Mouse (Mus musculus) cerebellum, postnatal 36 days (tissue): ENCODE results near the gene Rab13.
A peak's percentile ranks its signal among the peaks of the same experiment; 100 is the strongest.
"Not testable (repeated sequence)": the region's sequence is repeated elsewhere in the genome, so short reads cannot be mapped to it uniquely, and the experiment has no call there.

Experiments
- DNase-seq, 2 experiments: peaks; one replicate each; pipeline ENCODE4 v3.0.0; 2021 to 2022; ENCODE audit warnings: mixed read lengths in 2 of 2

Gene Rab13

GRCm38 (mm10) chr3:90231507-90232333 lies 18.2 kb downstream of the Rab13 start, which contains the start of gene Jtb:
Gene Jtb (plus strand): TSS chr3:90231597.
- DNase-seq, result peak; percentile 93 to 94

DNA sequence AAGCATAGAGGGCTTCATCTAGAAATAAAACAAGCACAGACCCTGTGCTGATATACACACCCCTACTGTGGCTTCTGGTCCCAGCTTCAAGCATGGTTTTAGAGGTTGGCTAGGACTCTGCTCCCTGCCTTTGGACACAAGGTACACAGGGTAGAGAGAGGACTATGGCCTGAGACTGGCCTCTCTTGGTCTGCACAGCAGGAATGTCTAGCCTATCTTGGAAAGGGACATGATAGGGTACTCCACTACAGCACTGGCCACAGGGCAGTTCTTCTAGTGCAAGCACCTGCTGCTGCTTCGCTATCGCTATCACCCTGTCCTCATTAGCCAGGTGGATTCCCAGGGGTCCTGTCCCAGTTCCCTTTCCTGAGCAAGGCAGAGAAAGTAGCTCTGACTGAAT lies 27.8 kb downstream of the Rab13 start:
- DNase-seq, result no peak

DNA sequence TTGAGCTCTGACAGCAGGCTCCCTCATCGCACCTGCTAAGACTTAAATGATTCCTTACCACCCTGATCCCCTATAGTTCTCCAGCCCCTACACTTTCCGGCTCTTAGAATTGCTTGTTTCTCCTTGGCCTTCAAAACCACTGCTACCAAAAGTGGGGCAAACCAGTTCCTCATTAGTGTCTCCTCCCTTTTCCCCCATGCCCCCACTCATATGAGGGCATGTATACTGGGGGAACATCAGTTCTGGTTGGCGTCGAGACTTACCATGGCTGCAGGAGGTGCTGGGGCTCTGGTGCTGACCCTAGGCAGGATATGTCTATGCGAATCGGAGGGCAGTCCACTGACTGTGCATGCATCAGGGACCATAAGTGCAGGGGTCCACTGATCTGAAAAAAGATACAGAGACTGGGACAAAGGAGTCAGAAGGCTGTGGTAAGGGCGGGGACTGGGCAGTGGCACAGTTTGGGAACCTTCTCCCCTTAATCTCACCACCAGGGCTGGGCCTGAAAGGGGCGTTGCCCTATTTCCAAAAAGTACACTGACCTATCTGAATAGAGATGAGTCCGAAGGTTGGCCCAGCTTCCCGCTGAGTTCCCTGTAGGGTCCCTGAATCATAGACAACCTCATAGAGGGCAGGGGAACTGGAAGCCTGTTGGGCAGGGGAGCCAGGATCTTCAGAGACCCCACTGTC lies 28.3 kb downstream of the Rab13 start:
- DNase-seq, result no peak

DNA sequence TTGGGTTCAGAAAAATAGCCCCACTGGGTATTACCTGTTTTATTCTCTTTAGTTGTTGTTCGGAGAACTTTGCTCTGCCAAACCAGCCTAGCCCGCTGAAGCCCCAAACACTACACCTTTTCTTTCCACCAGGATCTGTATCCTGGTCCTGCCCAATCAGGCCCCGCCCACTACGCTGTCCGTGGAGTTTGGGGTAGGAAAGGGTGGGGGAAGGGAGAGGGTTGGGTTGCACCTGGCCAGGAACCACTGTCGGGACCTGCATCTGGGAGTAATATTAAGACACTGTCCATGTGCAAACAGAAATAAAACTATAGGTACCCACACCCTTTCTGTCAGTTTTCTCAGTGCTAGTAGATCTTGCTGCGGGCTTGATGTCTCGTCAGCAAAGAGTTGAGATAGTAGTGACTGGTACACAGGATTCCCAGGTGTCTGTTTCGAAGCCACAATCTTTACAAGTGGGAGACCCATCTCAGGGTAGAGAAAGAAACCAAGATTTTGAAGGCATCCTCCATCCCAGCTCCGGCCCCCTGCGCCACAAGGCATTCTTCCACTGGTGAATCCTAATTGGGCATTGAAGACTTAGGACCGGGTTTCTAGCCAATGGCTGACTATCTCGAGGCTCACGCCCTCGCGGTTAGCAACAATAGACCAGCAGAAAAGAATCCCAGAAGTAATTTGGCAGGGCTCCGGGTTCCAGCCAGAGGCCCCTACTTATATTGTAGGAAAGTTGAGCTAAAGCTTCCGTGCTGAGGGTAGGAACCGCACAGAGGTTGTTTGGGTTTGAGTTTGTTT lies 29.7 kb downstream of the Rab13 start, which contains the start of gene Creb3l4:
Gene Creb3l4 (minus strand): TSS at position 529 of the 792 bp plus-strand sequence.
- DNase-seq, result no peak

GRCm38 (mm10) chr3:90245406-90245805 lies 31.9 kb downstream of the Rab13 start:
- DNase-seq, result no peak

DNA sequence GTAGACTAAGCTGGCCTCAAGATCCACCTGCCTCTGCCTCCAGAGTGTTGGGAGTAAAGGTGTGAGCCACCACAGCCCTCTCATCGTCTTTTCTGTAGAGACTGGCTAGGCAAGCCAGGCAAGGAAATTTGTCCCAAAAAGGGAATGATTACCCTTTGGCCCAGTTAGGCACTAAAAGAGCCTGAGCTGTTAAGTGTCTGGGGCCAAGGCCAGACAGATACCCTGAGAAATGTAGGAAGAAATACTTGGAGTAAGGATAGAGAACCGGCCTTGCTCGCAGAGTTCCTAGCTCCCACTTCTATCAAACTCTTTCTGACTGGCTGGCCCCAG lies 34.1 kb downstream of the Rab13 start:
- DNase-seq, result no peak

DNA sequence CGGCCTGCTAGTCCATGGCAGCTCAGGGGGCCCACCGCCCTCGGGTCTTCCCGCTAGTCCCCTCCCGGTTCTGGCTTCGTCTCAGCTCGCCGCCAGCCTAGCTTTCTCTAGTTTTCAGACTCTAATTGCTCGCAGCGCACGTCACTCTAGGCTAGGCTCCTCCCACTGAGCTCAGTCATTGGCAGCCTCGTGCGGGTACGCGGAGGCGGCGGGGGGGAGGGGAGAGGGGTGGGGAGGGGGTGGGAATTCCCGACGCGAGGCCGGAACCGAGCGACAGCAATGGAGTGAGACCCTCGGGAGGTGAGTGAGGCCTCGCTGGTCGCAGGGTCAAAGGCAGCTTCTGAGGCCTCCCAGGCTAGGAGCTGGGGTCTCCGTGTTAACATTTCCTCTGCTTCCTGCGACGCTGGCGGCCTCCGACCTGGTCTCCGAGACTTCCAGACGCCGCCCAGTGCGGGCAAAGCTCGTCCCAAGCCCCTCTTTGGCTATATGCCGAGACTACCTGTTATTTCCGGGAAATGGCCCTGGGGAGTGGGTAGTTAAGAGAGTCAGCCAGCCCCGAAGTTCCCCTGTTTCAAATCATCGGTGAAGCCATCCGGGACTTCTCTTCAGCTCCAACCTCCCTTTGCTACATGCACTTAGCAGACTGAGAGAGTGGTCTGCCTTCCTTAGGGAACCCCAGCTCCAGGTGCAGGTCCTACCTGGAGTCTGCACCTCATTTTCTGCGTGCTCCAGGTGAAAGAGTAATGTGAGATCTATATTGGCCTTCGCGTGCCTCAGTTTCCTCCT lies 34.7 kb downstream of the Rab13 start, which contains the start of gene Slc39a1:
Gene Slc39a1 (plus strand): TSS at position 213 of the 786 bp plus-strand sequence.
- peak; percentile 89 to 91 for DNase-seq

DNA sequence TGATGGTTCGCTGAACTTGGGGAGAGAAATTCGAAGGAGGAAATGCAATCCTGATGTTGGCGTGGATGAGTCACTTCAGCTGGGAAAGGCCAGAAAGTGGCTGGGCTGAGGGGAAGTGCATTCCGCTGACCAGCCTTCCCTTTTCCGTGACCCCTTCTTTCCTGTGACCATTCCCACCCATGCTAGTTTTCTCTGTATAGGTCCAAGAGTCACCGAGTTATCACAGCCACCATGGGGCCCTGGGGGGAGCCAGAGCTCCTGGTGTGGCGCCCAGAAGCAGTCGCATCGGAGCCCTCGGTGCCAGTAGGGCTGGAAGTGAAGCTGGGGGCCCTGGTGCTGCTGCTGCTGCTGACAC lies 35.2 kb downstream of the Rab13 start:
- no peak for DNase-seq

- no peak for DNase-seq
These were observed 37.3 kb downstream of the Rab13 start for GRCm38 (mm10) chr3:90250791-90251190.

GRCm38 (mm10) chr3:90251731-90252226 lies 38.3 kb downstream of the Rab13 start:
- not testable (repeated sequence) for DNase-seq

- not testable (repeated sequence) for DNase-seq
These were observed 39.2 kb downstream of the Rab13 start for GRCm38 (mm10) chr3:90252659-90253058.

DNA sequence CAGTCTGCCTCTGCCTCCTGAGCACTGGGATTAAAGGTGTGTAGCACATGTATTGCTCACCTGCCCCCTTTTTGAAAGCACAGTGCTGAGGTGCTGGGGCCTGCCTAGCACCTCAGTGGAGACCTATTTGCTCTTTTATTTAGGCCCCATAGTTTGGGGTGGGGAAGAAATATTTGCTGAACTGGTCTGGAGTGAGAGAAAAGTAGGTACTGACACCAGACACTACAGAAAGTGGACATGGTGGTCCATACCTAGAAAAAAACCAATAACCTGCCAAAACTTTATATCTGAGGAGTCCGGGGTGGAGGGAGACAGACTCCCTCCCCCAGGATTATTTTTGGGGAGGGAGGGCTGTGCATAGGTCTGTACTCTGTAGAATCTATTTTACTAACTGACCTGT lies 39.7 kb downstream of the Rab13 start:
- DNase-seq, result not testable (repeated sequence)

- DNase-seq, result peak; percentile 94 to 95
These were observed 40.3 kb downstream of the Rab13 start, which contains the start of gene Crtc2 for GRCm38 (mm10) chr3:90253653-90254418. Gene Crtc2 (plus strand): TSS chr3:90254163.

- DNase-seq, result no peak
These were observed 41.1 kb downstream of the Rab13 start for GRCm38 (mm10) chr3:90254419-90255193.

DNA sequence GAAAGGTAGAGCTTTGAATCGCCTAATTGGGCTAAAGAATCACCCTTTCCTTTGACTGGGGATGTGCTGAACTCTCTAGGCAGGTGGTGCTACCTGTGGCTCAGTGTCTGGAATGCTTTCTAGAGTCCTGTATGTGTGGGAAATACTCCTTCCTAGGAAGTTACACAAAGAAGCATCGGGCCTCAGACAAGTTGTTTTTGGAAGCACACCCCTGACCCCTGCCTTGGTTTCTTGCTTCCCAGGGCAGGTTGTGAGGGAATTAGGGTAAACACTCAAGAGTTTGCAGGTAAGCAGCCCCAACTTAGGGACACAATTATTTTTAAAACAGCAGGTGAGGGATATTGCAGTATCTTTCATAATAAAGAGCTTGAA lies 41.7 kb downstream of the Rab13 start:
- no peak for DNase-seq

DNA sequence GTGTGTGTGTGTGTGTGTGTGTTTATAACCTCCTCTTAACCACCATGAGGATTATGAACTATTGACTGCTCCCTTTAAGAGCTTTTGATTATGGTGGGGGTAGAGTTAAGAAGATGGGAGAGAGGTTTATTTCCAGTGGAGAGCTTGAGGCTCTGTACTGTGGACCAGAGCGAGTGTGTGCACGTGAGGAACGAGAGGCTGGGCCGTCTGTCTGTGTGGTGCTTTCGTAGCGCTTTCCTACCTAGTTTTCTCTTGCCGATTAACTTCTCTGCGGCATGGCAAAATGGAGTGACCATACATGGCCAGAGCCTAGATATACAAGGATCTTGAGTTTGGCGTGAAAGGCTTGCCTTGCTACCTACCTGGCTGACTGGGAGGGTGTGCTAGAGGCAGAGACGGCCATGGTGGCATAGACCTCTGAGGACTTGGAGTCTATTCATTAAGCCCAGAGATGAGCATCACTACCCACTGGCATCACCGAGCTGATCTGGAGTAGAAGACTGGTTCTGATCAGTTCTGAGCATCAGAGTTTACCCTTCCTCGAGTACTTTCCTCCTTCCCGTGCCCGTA lies 42.4 kb downstream of the Rab13 start:
- DNase-seq, result no peak

GRCm38 (mm10) chr3:90256731-90257530 lies 43.4 kb downstream of the Rab13 start:
- DNase-seq, result peak; percentile 98

- DNase-seq, result no peak
These were observed 45.0 kb downstream of the Rab13 start for GRCm38 (mm10) chr3:90258521-90258920.

DNA sequence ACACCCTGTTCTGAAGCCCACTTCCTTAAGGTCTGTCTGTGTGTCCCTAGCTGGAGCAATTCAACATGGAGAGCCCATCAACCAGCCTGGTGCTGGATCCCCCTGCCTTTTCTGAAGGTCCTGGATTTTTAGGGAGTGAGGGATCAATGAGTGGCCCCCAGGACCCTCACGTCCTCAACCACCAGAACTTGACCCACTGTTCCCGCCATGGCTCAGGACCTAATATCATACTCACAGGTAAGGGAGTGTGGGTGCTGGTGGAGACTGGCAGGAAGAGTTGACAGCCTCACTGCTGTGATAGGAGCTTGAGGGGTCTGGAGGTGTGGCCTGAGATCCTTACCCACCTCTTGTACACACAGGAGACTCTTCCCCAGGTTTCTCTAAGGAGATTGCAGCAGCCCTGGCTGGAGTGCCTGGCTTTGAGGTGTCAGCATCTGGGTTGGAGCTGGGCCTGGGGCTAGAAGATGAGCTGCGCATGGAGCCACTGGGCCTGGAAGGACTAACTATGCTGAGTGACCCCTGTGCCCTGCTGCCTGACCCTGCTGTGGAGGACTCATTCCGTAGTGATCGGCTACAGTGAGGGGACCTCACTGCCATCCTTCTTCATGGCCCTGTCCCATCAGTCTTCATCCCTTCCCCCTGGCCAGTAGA lies 49.8 kb downstream of the Rab13 start:
- no peak for DNase-seq
